Mouse (Mus musculus): ENCODE measurements around the gene Tbx10.

GRCm38 (mm10) chr19:4023185-4023584 is 30.6 kb downstream of the Tbx10 start:
- TF ChIP-seq CTCF (IDR thresholded peaks at IDR 0.05; ENCODE audit: control insufficient read depth, insufficient read depth, insufficient read length), result no peak
- no peak for TF ChIP-seq USF1 (IDR thresholded peaks at IDR 0.05; ENCODE audit: low read depth)
- no peak for TF ChIP-seq MYOG (IDR thresholded peaks at IDR 0.05; ENCODE audit: control insufficient read depth, extremely low read depth, insufficient read length)
- no peak for TF ChIP-seq MYOD1 (IDR thresholded peaks at IDR 0.05; ENCODE audit: control insufficient read depth, insufficient read length, low read depth)
- no peak for TF ChIP-seq CEBPB (IDR thresholded peaks at IDR 0.05; ENCODE audit: low read depth)
- TF ChIP-seq MAX (IDR thresholded peaks at IDR 0.05), result no peak

Measured in C2C12 (cell line).